Mouse (Mus musculus) cortical plate, adult 2 months (tissue): ENCODE results near the gene Ccdc34.

Experiments used
- CTCF ChIP-seq: fragments of 200-500 bp; IDR thresholded peaks from 2 replicates; pipeline ENCODE4 v1.5.1; 2011; ENCODE audit warnings: mild to moderate bottlenecking, control low read depth, low read length; ENCODE audit not compliant: insufficient read depth; ENCODE audit errors: extremely low read depth
- POLR2A ChIP-seq: fragments of 200-500 bp; IDR thresholded peaks from 2 replicates; pipeline ENCODE4 v1.6.1; 2011; ENCODE audit warnings: mild to moderate bottlenecking, low read length, control low read depth; ENCODE audit not compliant: insufficient read depth; ENCODE audit errors: extremely low read depth

- TF ChIP-seq POLR2A (no peak), CTCF (no peak)
These were observed 59.6 kb downstream of the Ccdc34 start for GRCm38 (mm10) chr2:110077240-110077639.
